Mouse (Mus musculus) adrenal gland, postnatal 25 days (tissue): Measurements from ENCODE around the gene Gm7361. TPM values are rescaled to one million over a fixed set of nuclear protein-coding genes. Genes with fewer than 3 reads are reported as not detected.
"Not testable (repeated sequence)": the region's sequence is repeated elsewhere in the genome, so short reads cannot be mapped to it uniquely, and the experiment has no call there.

Source experiments
- DNase-seq: peaks from one replicate; pipeline ENCODE4 v3.0.0; 2021; ENCODE audit warnings: mixed read lengths
- long read RNA-seq: library from polyadenylated mRNA; stranded (forward); transcript quantifications from one replicate; pipeline ENCODE4 v2.0.0, GENCODE M21; 2021
- total RNA-seq: library from RNA; stranded (reverse); gene quantifications from 2 replicates; pipeline ENCODE4 v1.2.3, GENCODE M21; 2021

Gm7361 gene
- total RNA-seq, result 0.38 and 0.64 TPM in 2 replicates
- long read RNA-seq, result 0 reads

GRCm38 (mm10) chr5:26257391-26257790 is at the start of gene Gm7361:
Gene Gm7361, plus strand, starts transcription at chr5:26257691.
- DNase-seq, result not testable (repeated sequence)

GRCm38 (mm10) chr5:26211030-26211429 is 46.5 kb upstream of the Gm7361 start:
- DNase-seq, result no peak

GRCm38 (mm10) chr5:26222076-26222475 is 35.4 kb upstream of the Gm7361 start:
- DNase-seq, result no peak

- not testable (repeated sequence) for DNase-seq
Measured at GRCm38 (mm10) chr5:26266656-26267055, 9.2 kb downstream of the Gm7361 start.

- DNase-seq, result no peak
Measured at GRCm38 (mm10) chr5:26280361-26280760, 22.9 kb downstream of the Gm7361 start.

GRCm38 (mm10) chr5:26281717-26282116 is 24.2 kb downstream of the Gm7361 start:
- DNase-seq, result no peak

GRCm38 (mm10) chr5:26282282-26282681 is 24.8 kb downstream of the Gm7361 start:
- DNase-seq, result peak; percentile 68

GRCm38 (mm10) chr5:26283399-26283798 is 25.9 kb downstream of the Gm7361 start:
- DNase-seq, result no peak

- no peak for DNase-seq
Measured at GRCm38 (mm10) chr5:26291621-26292020, 34.1 kb downstream of the Gm7361 start.

GRCm38 (mm10) chr5:26293258-26293657 is 35.8 kb downstream of the Gm7361 start:
- DNase-seq, result no peak

Other genes with a start within 250 kb of the Gm7361 start
- gene Gm5862, start 234.8 kb upstream of the Gm7361 start, total RNA-seq, result not detected in 2 replicates
- 0.12 TPM in 1 of 2 replicates, not detected in the other for gene Speer4a, start 218.1 kb upstream of the Gm7361 start, total RNA-seq
- gene Gm7347, start 199.1 kb upstream of the Gm7361 start, total RNA-seq, result not detected in 2 replicates
- not detected in 2 replicates for gene Gm10471, start 168.4 kb upstream of the Gm7361 start, total RNA-seq
- not detected in 2 replicates for gene 5031410I06Rik, start 152.3 kb upstream of the Gm7361 start, total RNA-seq
- not detected in 2 replicates for gene Gm10220, start 136.3 kb upstream of the Gm7361 start, total RNA-seq